Mouse (Mus musculus) limb, embryonic 10.5 days (tissue): ENCODE data around the gene Ap5s1. TPM values are rescaled to one million over a fixed set of nuclear protein-coding genes. Genes with fewer than 3 reads are reported as not detected.

ENCODE experiments used
- DNase-seq: peaks from one replicate; pipeline ENCODE4 v3.0.0-alpha.2; 2017; ENCODE audit warnings: low spot score
- H3K27ac ChIP-seq: fragments of 300-500 bp; sonication (generic); 2 replicates; pipeline ENCODE4 v1.5.1; 2016; ENCODE audit warnings: mild to moderate bottlenecking
- H3K27me3 ChIP-seq: fragments of 300-500 bp; sonication (generic); 2 replicates; pipeline ENCODE4 v1.6.1; 2016; ENCODE audit warnings: low read depth, mild to moderate bottlenecking; ENCODE audit not compliant: poor library complexity, severe bottlenecking
- H3K36me3 ChIP-seq: fragments of 300-500 bp; sonication (generic); 2 replicates; pipeline ENCODE4 v1.6.1; 2016; ENCODE audit warnings: mild to moderate bottlenecking, moderate library complexity
- H3K4me1 ChIP-seq: fragments of 300-500 bp; sonication (generic); 2 replicates; pipeline ENCODE4 v1.6.1; 2016
- H3K4me3 ChIP-seq: fragments of 300-500 bp; sonication (generic); 2 replicates; pipeline ENCODE4 v1.5.1; 2016; ENCODE audit warnings: mild to moderate bottlenecking, moderate library complexity
- H3K9me3 ChIP-seq: fragments of 300-500 bp; sonication (generic); replicated peaks from 2 replicates; pipeline ENCODE4 v1.6.1; 2016; ENCODE audit warnings: mild to moderate bottlenecking
- WGBS: fragments of 180-500 bp; shearing (Covaris S2); methylation state at CpG from one replicate; pipeline ENCODE4 v1.1.7; 2016; 5-methylcytosine and 5-hydroxymethylcytosine counted together
- polyA plus RNA-seq: library from polyadenylated mRNA; unstranded; fragments of >200 nt; fragmentation: Nextera tagmentation; extraction: Ambion mirVana; gene quantifications from 2 replicates; pipeline ENCODE4 v1.2.1, GENCODE M21; 2016

The Ap5s1 gene
- 18.9 and 22.6 TPM in 2 replicates for polyA plus RNA-seq

- H3K27ac ChIP-seq = no peak within 1 kb of the TSS
- H3K36me3 ChIP-seq = no peaks in the 10 kb centered on the region
- H3K4me1 ChIP-seq = peaks cover 23% of the 10 kb centered on the region
- H3K27me3 ChIP-seq = no peaks in the 10 kb centered on the region
- no peak for DNase-seq
- WGBS = 81% methylated on average over 4 of the region's 4 CpGs
- no peaks in the 10 kb centered on the region for H3K9me3 ChIP-seq
- no peak within 1 kb of the TSS for H3K4me3 ChIP-seq
Observed at GRCm38 (mm10) chr2:131206778-131207177, at the start of gene Ap5s1. Ap5s1 (plus strand) TSS chr2:131207078.

DNA sequence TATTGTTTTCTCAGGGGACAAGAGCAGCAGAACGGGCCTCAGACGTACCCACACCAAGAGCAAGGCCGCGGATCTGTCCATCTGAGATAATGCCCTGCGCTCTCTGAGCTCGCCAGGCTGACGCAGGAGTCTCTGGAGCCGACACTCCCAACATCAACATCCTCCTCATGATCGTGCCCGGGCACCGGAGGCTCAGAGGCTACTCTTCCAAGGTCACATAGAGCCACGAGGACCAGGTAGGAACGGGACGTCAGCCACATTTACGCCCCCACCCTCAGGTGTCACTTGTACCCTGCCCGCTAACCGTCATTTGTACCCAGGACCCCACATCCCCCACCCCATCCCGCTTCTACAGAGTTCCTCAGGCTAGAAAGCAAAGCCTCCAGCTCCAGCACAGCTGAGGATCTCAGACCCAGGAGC is 47.4 kb upstream of the Ap5s1 start:
- WGBS = under 1% methylated on average over 18 of the region's 18 CpGs
- no peak for DNase-seq
- no peaks in the 10 kb centered on the region for H3K9me3 ChIP-seq

DNA sequence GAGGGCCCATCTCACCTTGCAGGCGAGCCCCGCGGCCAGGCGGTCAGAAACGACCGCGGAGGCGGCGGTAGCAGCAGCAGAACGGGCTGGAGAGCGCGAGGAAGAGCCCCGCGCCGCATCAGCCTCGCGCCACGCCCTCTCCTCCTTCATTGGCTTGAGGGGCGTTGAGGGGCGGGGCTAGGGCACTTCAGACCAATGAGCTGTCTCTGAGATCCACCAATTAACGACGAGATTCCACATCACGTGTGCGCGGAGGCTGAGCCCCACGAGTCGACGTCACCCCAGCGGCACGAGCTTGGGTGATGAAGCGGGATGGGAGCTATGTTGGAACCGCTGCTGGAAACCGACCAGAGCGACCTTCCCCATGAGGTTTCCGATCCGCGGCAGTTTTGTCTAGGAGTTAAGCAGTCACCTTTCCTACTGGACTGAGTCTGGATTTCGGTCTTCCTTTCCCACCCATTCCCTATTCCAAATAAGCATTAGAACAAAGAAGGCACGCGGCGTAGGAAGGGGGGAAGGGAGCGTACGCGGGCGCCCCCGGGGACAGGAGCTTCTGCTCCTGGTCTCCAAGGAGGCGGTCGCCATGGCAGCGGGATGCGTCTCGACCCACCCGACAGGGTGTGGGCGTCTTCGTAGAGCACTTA is 46.8 kb upstream of the Ap5s1 start, which contains the start of gene 1700037H04Rik:
TSS of gene 1700037H04Rik (minus strand) at position 144 of the 644 bp plus-strand sequence.
- Histone ChIP-seq H3K4me3 (peak within 1 kb of the TSS; percentile 82), H3K9me3 (no peaks in the 10 kb centered on the region), H3K4me1 (peaks cover 28% of the 10 kb centered on the region), H3K27ac (peak within 1 kb of the TSS; percentile 94), H3K36me3 (peaks cover 6% of the 10 kb centered on the region), H3K27me3 (no peaks in the 10 kb centered on the region)
- under 1% methylated on average over 54 of the region's 54 CpGs for WGBS
- peak; percentile 95 for DNase-seq

More for the DNA sequence above, 47.4 kb upstream of the Ap5s1 start:
- peak overlapping the region; percentile 94 for H3K27ac ChIP-seq
- H3K27me3 ChIP-seq = no peaks in the 10 kb centered on the region
- H3K4me1 ChIP-seq = peaks cover 28% of the 10 kb centered on the region
- H3K4me3 ChIP-seq = peak overlapping the region; percentile 82
- H3K36me3 ChIP-seq = peaks cover 12% of the 10 kb centered on the region

DNA sequence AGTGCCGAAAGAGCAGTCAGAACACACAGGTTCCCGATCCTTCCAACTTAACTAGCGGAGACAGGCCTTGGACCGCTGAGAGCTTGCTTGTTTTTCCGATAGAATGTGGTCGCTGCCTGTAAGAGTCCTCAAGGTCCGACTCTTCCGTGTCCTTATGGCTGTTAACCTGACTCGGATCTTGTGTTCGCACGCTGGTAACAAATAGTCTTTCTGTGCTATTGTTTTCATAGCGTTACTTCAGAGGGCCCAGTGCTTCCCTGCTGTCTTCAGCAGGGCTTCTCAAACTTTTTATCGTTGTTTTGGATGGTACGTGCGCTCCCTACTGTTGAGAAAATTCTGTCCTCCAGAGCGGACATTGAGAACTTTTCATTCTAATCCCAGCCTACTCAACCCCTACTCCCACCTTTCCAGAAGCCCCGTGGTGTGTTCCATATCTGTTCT is 46.2 kb upstream of the Ap5s1 start:
- Histone ChIP-seq H3K9me3 (no peaks in the 10 kb centered on the region), H3K4me1 (peaks cover 28% of the 10 kb centered on the region), H3K4me3 (peak overlapping the region; percentile 82), H3K27me3 (no peaks in the 10 kb centered on the region), H3K27ac (peak overlapping the region; percentile 94), H3K36me3 (no peaks in the 10 kb centered on the region)
- DNase-seq = no peak
- 1% methylated on average over 17 of the region's 17 CpGs for WGBS

DNA sequence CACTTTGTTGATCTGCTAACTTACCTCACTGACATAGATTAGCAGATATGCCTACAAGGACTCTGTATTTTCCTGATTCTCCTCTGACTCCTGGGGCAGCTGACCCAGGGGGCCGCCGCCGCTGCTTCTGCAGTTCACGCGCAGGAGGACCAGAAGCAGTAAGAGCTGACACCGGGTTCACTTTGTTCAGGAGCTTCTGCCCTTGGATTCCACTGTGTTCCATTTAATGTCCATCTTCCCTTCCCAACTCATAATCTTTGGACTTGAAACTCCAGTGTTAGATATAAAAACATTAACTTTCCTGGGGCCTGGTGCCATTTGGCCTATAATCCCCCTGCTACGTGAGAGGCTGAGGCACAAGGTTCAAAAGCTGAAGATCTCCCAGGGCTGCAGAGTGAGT is 43.0 kb upstream of the Ap5s1 start:
- Histone ChIP-seq H3K27ac (no peak overlapping the region), H3K4me3 (no peak overlapping the region), H3K4me1 (peaks cover 11% of the 10 kb centered on the region), H3K27me3 (peaks cover 6% of the 10 kb centered on the region), H3K9me3 (no peaks in the 10 kb centered on the region), H3K36me3 (no peaks in the 10 kb centered on the region)
- no peak for DNase-seq
- WGBS = 68% methylated on average over 7 of the region's 7 CpGs

- Histone ChIP-seq H3K9me3 (no peaks in the 10 kb centered on the region), H3K27me3 (peaks cover 28% of the 10 kb centered on the region), H3K4me3 (no peak overlapping the region), H3K4me1 (peaks cover 5% of the 10 kb centered on the region), H3K27ac (no peak overlapping the region), H3K36me3 (no peaks in the 10 kb centered on the region)
- DNase-seq = no peak
- 87% methylated on average over 2 of the region's 2 CpGs for whole genome bisulfite sequencing
Observed at GRCm38 (mm10) chr2:131166172-131166571, 40.7 kb upstream of the Ap5s1 start.

GRCm38 (mm10) chr2:131167984-131168383 is 38.9 kb upstream of the Ap5s1 start:
- peaks cover 46% of the 10 kb centered on the region for H3K27me3 ChIP-seq
- peaks cover 14% of the 10 kb centered on the region for H3K4me1 ChIP-seq
- H3K4me3 ChIP-seq = no peak overlapping the region
- no peak for DNase-seq
- WGBS = 86% methylated on average over 6 of the region's 6 CpGs
- H3K27ac ChIP-seq = no peak overlapping the region
- H3K9me3 ChIP-seq = no peaks in the 10 kb centered on the region
- H3K36me3 ChIP-seq = no peaks in the 10 kb centered on the region

GRCm38 (mm10) chr2:131168914-131169313 is 38.0 kb upstream of the Ap5s1 start:
- peaks cover 14% of the 10 kb centered on the region for H3K4me1 ChIP-seq
- DNase-seq = no peak
- H3K9me3 ChIP-seq = no peaks in the 10 kb centered on the region
- peaks cover 56% of the 10 kb centered on the region for H3K27me3 ChIP-seq
- no peak overlapping the region for H3K27ac ChIP-seq
- H3K4me3 ChIP-seq = no peak overlapping the region
- H3K36me3 ChIP-seq = no peaks in the 10 kb centered on the region
- WGBS = 76% methylated on average over 1 of the region's 1 CpGs

GRCm38 (mm10) chr2:131170936-131171335 is 35.9 kb upstream of the Ap5s1 start:
- Histone ChIP-seq H3K4me1 (peaks cover 19% of the 10 kb centered on the region), H3K27me3 (peaks cover 62% of the 10 kb centered on the region), H3K9me3 (no peaks in the 10 kb centered on the region), H3K27ac (no peak overlapping the region), H3K36me3 (peaks cover 4% of the 10 kb centered on the region), H3K4me3 (peak overlapping the region; percentile 41)
- WGBS = 9% methylated on average over 9 of the region's 9 CpGs
- no peak for DNase-seq

GRCm38 (mm10) chr2:131171401-131172104 is 35.3 kb upstream of the Ap5s1 start:
- Histone ChIP-seq H3K4me3 (peak overlapping the region; percentile 41), H3K4me1 (peaks cover 23% of the 10 kb centered on the region), H3K27me3 (peaks cover 62% of the 10 kb centered on the region), H3K9me3 (no peaks in the 10 kb centered on the region), H3K36me3 (peaks cover 10% of the 10 kb centered on the region), H3K27ac (no peak overlapping the region)
- WGBS = 2% methylated on average over 43 of the region's 43 CpGs
- peak; percentile 55 for DNase-seq

DNA sequence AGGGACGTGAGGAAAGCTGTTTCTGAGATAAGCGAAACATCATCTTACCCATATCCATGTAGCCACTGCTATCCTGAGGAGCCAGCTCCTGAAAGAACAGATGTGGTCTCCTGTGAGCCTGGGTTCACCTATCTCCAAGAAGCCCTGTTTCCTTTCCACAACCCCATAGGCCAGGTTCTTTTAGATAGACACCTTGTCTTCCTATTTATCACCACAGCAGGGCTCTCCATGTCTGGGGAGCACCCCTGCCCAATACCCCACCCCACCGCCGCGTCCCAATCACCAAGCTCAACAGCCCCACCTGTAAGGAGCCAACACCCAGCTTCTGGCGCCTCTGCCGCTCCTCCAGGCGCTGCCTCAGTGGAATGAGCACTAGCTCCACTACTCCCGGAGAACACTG is 34.6 kb upstream of the Ap5s1 start:
- H3K27me3 ChIP-seq = peaks cover 62% of the 10 kb centered on the region
- peaks cover 18% of the 10 kb centered on the region for H3K36me3 ChIP-seq
- peaks cover 31% of the 10 kb centered on the region for H3K4me1 ChIP-seq
- no peak overlapping the region for H3K4me3 ChIP-seq
- no peaks in the 10 kb centered on the region for H3K9me3 ChIP-seq
- DNase-seq = no peak
- H3K27ac ChIP-seq = no peak overlapping the region
- 30% methylated on average over 9 of the region's 9 CpGs for WGBS

GRCm38 (mm10) chr2:131174700-131175099 is 32.2 kb upstream of the Ap5s1 start:
- Histone ChIP-seq H3K36me3 (peaks cover 33% of the 10 kb centered on the region), H3K27ac (no peak overlapping the region), H3K27me3 (peaks cover 49% of the 10 kb centered on the region), H3K9me3 (no peaks in the 10 kb centered on the region), H3K4me3 (peak overlapping the region; percentile 51), H3K4me1 (peaks cover 53% of the 10 kb centered on the region)
- 7% methylated on average over 11 of the region's 11 CpGs for WGBS
- no peak for DNase-seq

DNA sequence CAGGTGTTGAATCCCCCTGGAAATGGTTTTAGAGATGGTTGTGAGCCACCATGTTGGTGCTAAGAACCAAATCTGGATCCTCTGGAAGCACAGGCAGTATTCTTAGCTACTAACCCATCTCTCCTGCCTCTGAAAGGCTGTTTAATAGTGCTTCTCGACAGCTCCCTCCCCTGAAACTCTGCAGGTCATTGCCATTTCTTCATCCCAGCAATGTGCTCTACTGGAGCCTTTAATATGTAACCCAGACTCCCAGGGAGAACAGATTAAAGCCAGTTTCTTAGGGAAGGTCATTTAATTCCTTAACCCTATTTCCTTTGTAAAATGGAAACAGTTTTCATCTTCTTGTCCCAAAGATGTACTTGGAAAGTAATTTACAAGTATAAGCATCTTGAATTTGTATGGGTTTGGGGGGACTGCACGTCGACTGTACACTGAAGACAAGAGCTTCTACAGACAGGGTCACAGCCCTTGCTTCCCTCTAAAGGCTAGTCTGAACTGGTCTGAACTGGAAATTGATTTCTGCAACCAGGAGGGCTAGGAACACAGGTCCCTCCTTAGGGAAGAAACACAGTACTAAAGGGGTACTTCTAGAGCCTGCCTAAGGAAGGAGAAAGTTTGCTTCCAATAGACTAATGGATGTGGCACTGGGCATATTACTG is 31.5 kb upstream of the Ap5s1 start:
- WGBS = 78% methylated on average over 3 of the region's 3 CpGs
- H3K9me3 ChIP-seq = no peaks in the 10 kb centered on the region
- DNase-seq = no peak
- H3K36me3 ChIP-seq = peaks cover 33% of the 10 kb centered on the region
- peaks cover 57% of the 10 kb centered on the region for H3K4me1 ChIP-seq
- H3K27me3 ChIP-seq = peaks cover 41% of the 10 kb centered on the region
- no peak overlapping the region for H3K27ac ChIP-seq
- H3K4me3 ChIP-seq = no peak overlapping the region
